Comparison of ENCODE assay signal across 8 mouse cellular contexts in genomic region chr14:79301466-79301875, GRCm38 (mm10). TPM values are rescaled to one million over a fixed set of nuclear protein-coding genes. Genes with fewer than 3 reads are reported as not detected.
DNase-seq lines count a peak whose midpoint lies in the region; ATAC-seq lines count a peak whose summit lies in the region.

Rgcc (minus strand) TSS chr14:79301645.

- peak within 1 kb of the TSS; percentile 100 for H3K4me2 ChIP-seq in intestine, embryonic 15.5 days (replicated peaks)

- H3K4me3 ChIP-seq in intestine, embryonic 15.5 days (replicated peaks), result peak within 1 kb of the TSS; percentile 56

- H3K9ac ChIP-seq in intestine, embryonic 15.5 days, result peak within 1 kb of the TSS; percentile 62

- no peaks in the 10 kb centered on the region for H3K27me3 ChIP-seq in intestine, embryonic 15.5 days (replicated peaks)

- 0 out of 2 replicates have a peak within 1 kb of the TSS, but pooled peaks have one; percentile 4 for H3K27ac ChIP-seq in intestine, embryonic 15.5 days

- no peaks in the 10 kb centered on the region for H3K9me3 ChIP-seq in intestine, embryonic 15.5 days

- WGBS in intestine, embryonic 15.5 days, result under 1% methylated on average over 34 of the region's 34 CpGs

- intact Hi-C loops in left cerebral cortex, postnatal 14 days (cut with DNase I), result loop anchor here (5.0 kb wide), 1 partner anchor 174 kb away; no protein-coding TSS in a partner anchor

- H3K36me3 ChIP-seq in intestine, embryonic 15.5 days, result no peaks in the 10 kb centered on the region

- peak; percentile 98 for DNase-seq in adrenal gland, postnatal 10 days
- peak; percentile 95 for DNase-seq in embryo, embryonic 9.5 days (ENCODE audit: extremely low spot score)
- peak; percentile 79 to 95 for DNase-seq in gastrocnemius, postnatal 4 days (ENCODE audit: low spot score in 2 of 2)
- DNase-seq in left cerebral cortex, postnatal 14 days (ENCODE audit: low spot score in 2 of 2), result peak; percentile 92 to 96
- peak; percentile 95 for DNase-seq in right cerebral cortex, postnatal 14 days
- DNase-seq in urinary bladder, postnatal 25 days (ENCODE audit: low spot score), result peak; percentile 83

- peaks cover 9% of the 10 kb centered on the region for H3K4me1 ChIP-seq in intestine, embryonic 15.5 days (replicated peaks)

- peak; percentile 97 for ATAC-seq in intestine, embryonic 15.5 days
- peak; percentile 92 for ATAC-seq in megakaryocyte-erythroid progenitor cell, adult 5-6 weeks (replicated peaks; ENCODE audit: low FRiP score, low TSS enrichment, poor library complexity, severe bottlenecking)

RNA-seq across cellular contexts. Expression of gene Rgcc, which starts in this region (rescaled TPM):
- 100 to 1,000 TPM; 154 to 227 TPM for total RNA-seq in adrenal gland, postnatal 10 days (2021)
- 10 to 100 TPM; 31.7 to 34.9 TPM for total RNA-seq in gastrocnemius, postnatal 4 days (2021)
- polyA plus RNA-seq in intestine, embryonic 15.5 days (2015; fragmentation: Nextera tagmentation; extraction: Ambion mirVana), result 44.4 and 45.9 TPM in 2 replicates
- total RNA-seq in left cerebral cortex, postnatal 14 days (2021), result 10 to 100 TPM; 42.7 to 43.2 TPM
- 35.8 and 39.4 TPM in 2 replicates for total RNA-seq in megakaryocyte-erythroid progenitor cell, adult 5-6 weeks (2014; fragmentation: Nextera tagmentation)
- total RNA-seq in megakaryocyte-erythroid progenitor cell, adult 5-6 weeks (2017), result 18.5 and 30.4 TPM in 2 replicates

Comparison
In these comparisons a context has a peak if more than half of its experiments do, and no peak if none do; other contexts are left out.
1. Peak in every context shown above with its lines: DNase-seq, ATAC-seq, H3K4me3 ChIP-seq and H3K27ac ChIP-seq.